Mouse (Mus musculus) embryonic fibroblast, embryonic 13.5 days (primary cell): Measurements from ENCODE around the gene Afg1l.

Experiments
- CTCF ChIP-seq: IDR thresholded peaks from 2 replicates; pipeline ENCODE4 v1.5.1; 2011; ENCODE audit warnings: mild to moderate bottlenecking, control low read depth, low read length, moderate library complexity, borderline replicate concordance; ENCODE audit not compliant: insufficient read depth
- POLR2A ChIP-seq: IDR thresholded peaks from 2 replicates; pipeline ENCODE4 v1.6.1; 2011; ENCODE audit warnings: low read depth, mild to moderate bottlenecking, control low read depth, low read length, moderate library complexity

DNA sequence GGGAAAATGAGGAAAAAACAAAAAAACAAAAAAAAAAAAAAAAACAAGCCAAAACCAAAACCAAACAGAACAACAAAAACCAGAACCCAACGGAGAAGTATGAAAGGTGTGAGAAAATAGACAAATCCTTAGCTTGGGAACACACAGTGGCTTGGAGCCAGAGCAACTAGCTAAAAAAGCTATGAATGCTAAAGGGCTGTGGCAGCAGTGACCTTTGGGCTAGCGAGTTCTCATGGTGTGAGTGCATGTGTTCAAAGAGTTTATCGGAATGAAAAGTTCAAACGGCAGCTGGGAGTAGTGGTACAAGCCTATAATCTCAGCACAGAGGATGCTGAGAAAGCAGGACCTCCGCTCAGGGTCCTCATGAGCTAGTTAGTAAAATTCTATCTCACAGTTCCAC, 214.2 kb downstream of the Afg1l start:
- no peak for TF ChIP-seq POLR2A
- TF ChIP-seq CTCF, result no peak
